Mouse (Mus musculus) MN1 (cell line): ENCODE data around the gene Sel1l3.
A peak's percentile ranks its signal among the peaks of the same experiment; 100 is the strongest.

ENCODE experiments used
- DNase-seq: peaks from one replicate; pipeline ENCODE4 v3.0.0-alpha.2; 2016; ENCODE audit warnings: low spot score

The Sel1l3 gene

DNA sequence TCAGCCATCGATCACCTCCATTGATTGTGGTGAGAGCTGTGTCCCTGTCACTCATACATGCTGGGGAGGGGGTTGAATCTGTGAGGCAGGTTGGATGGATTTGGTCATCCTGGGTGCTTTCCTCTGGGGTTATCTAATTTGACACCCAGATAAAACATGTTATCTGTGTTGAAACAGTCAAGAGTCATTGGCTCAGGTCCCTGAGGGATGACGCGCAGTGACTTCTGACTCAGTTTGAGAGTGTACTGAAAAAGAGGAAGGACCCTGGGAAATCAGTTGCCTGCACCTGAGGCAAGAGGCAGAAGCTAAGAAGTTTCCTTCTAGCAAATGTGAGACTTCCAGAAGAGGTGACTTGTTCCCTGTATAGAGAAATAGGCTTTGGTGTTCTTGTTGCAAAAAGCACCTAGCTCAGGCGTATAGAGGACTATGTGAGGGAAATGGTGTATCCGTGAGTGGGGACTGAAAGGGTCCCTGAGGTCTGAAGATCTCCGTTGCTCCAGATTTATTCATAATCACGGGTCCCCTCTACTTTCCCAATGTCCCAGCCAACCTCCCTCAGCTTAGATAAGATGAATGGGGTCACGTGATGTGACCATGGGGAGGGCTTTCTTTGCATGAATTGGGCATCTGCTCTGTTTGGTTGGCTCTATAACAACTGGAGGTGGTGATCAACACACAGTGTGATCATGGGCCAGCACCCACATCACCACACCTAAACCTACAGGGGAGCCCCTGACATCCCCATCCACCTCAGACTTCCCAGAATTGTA, 73.4 kb downstream of the Sel1l3 start:
- no peak for DNase-seq

DNA sequence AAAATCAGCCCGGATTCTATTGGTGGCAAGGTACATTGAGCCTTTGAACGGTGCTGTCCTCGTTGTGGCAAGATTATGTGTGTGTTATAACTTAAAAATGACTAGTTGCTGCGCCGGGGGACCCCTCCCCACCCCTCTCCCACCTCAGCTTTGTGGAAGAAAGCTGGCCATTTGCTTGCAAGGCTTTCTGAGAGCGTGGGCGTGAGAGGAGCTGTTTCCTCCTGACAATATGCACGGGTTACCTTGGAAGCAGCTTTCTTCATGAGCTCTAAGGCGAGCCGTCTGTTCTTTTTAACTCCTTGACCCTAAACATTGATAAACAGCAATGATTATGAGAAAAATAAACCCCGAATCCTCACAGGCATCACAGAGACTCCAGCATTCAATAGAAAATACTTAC, 74.2 kb downstream of the Sel1l3 start:
- DNase-seq = no peak

DNA sequence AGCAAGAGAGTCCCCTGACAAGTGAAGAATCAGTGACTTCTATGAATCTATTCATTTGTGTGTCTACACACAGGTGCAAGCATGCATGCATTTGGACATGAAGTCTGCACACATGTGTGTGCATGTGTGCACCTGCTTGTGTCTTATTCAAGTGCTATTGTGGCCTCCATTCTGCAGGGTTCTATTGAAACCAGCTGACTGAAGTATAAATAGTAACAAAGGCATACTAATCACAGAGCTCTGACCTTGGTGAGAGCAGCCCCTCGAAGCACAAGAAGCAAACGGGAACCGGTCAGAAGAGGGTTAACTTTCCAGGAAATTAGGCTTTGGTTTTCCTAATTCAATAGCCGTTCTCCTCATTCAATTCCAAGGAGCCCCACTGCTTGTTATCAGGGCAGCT, 74.6 kb downstream of the Sel1l3 start:
- no peak for DNase-seq

DNA sequence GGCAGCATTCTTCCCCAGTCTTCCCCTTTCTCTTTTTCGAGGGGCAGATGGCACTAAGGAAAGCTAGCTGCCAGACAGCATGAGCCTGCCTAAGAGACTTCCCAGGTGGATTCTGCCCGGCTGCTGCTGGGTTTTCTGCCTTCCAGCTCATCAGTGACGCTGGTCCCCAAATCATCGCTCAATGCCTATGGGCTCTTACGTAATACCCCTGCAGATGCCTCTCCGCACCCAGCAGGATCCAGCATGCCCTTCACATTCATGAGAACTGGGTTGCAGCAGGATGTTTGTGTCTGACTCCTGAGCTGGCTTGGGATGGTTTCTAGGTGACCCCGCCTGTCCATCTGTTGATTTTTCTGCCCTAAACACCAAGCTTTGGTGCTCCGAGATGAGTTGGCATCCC, 75.7 kb downstream of the Sel1l3 start:
- DNase-seq = no peak

DNA sequence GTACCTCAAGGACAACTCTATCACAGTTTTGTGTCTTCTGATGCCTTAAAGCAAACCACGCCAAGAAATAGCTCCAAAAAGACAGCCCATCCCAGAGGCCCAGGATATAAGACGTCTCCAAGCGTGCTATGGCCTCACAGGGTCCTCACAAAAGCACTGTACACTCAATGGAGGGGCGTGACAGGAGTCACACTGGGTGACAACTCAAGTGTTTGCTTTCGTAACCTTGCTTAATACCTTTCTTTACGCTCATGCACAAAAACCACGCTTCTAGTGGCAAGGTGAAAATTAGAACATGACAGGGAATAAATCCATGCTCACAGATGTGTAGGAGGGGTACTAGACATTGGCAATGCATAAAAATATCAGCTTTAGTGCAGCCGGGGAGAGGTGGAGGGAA, 77.7 kb downstream of the Sel1l3 start:
- no peak for DNase-seq

DNA sequence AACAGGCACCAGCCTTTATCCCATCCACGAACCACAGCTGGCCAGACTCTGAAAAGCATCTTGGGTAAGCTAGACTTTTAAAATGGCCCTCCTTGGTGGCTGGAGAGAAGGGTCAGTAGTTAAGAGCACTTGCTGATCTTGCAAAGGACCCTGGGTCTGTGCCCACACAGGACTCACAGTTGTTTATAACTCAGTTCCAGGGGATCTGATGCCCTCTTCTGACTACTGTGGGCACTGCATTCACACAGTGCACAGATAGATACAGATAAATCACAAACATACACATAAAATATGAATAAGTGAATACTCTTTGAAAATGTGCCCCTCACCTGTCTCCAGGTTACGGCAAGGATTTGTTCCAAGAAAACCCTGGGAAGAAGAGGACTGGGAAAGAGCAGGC, 79.7 kb downstream of the Sel1l3 start:
- no peak for DNase-seq

DNA sequence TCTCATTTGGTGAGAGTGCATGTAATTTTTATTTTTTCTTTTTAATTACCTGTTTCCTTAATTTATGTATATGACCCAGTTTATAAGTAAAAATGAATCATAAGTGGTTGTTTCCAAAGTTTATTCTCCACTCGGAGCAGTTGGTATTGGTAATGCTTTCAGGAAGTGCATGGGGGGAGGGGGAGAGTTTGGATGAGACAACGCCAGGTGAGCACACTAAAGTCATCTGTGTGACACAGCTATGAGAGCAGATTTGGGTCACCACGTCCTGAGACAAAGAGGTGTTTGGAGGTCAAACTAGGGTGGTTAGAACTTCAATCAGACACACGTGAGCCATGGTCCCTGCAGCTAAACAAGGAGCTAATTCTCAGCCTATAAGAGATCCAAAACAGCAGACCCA, 89.0 kb downstream of the Sel1l3 start:
- no peak for DNase-seq

DNA sequence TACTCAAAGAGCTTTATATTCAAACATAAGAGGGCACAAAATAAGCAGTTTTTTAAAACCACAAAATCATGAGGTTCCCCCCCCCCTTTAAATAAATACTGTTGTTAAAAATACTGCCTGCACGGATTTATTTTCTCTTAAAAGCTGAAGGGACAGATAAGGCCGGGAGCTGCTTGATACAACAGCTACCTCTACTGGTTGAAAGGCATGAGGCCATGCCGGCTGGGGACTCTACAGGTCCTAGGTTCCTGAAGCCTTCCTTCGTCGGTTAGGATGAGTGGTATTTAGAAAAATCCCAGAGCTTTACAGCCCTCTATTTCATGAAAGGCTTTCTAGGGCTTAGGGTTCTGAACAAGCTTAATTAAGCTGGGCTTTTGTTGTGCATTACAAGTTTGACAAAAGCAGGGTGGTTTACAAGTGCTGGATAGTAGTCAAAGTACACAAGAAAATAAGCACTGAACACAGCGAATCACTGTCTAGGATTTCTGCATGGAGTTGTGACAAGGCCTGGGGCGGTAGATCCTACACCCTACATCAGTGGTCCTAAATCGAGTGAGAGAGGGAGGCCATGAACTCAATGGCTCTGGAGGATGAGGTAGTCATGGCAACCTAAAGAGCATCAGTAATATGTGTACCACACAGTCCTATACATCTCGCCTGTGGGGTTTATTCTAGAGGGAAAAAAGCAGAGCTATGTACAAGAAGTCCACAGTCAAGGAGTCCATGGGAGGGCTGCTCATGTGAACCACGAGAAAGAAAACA, 90.0 kb downstream of the Sel1l3 start:
- peak; percentile 26 for DNase-seq

DNA sequence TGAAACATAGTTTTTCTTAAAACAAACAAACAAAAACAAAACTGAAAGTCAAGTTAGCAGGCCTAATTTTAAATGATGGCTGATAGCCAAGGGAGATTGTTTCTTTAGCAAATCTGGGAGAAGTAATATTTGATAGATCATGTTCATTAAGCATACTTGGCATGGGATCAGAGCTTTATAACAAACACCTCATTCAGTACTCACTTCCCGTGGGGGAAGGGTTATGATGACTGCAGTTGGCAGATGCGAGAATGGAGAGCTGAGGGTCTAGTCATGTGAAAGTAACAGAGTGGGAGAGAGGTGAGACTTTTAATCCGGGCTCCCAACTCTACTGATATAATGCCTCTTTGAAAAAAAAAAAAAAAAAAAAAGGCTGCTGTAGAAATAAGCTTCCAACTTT, 94.0 kb downstream of the Sel1l3 start:
- no peak for DNase-seq

DNA sequence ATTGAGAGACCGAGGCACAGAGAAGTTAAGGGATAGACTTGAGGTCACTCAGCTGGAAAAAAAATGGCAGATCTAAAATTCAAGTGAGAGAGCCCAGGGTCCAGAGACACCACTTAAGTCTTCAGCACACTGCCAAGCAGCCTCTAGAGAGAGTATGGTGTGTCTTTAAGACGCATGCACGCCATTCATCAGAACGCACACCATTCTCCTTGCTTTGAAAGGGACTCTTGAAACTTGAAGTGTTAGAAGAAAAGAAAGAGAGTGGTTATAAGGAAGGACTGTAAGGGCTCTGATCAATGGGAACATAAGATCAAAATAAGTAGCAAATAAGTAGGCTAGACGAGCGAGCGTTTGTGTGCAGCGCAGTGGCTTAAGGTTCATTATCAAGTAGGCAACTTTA, 95.5 kb downstream of the Sel1l3 start:
- DNase-seq = no peak

DNA sequence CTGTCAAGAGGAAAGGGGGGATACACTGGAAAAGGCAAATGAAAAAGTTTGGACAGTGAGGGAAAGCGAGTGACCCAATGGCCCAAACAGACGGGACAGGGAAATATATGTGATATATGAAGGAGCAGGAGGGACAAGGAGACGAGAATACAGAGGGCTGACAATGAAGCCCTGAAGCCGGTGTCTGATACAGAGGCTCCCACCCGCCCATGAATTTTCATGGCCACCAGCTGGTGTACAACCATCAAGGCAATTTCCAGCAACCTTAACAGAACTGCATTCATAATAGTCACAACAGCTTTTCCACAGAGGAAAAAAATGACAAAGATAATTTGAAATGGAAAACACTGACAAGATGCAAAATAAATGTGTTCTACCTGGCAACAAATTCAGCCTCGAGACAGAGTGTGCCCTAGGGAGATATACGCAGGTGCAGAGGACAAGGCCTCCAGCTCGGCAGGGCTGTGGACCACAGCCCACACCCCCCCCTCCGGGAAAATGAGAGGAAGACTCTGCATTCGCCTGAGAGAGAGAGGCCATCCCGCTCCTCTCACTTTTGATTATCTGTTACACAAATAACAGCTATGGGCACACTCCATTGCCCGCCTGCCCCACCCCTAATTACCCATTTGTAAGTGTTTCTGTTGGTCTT, 99.0 kb downstream of the Sel1l3 start:
- no peak for DNase-seq

DNA sequence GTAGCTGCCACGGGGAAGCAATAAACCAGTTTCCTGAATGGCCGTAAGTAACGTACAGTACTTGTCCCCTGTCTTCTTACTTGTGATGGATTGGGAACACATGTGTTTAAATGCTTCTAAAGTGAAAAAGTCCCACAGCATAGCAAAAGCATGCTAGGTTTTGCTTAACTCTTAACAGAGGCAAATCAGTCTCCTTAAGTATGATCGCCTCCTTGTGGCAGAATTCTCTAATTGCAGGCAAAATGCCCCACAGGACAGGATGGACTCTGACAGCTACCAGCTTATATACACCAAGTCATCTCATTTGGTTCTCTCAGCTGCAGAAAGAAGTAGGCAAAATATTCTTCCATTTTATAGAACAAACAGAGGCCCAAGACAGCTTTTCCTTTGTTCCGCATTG, 100.8 kb downstream of the Sel1l3 start:
- DNase-seq = no peak

DNA sequence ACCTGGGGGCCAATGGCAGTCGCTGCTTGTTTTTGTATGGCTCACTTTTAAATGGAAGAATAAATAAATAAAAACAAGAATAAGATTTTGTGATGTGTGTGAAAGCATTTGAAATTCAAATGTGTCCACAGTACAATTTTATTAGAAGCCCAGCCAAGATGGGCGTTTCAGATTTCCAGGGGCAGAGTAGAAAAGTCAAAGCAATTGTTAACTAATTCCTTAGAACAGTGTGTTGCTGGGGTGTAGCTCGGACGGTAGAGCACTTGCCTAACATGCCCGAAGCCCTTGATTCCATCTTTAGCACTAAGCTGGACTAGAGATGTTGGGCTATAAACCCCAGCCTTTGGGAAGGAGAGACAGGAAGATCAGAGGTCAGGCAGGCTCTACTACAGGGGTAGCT, 102.7 kb downstream of the Sel1l3 start:
- no peak for DNase-seq

DNA sequence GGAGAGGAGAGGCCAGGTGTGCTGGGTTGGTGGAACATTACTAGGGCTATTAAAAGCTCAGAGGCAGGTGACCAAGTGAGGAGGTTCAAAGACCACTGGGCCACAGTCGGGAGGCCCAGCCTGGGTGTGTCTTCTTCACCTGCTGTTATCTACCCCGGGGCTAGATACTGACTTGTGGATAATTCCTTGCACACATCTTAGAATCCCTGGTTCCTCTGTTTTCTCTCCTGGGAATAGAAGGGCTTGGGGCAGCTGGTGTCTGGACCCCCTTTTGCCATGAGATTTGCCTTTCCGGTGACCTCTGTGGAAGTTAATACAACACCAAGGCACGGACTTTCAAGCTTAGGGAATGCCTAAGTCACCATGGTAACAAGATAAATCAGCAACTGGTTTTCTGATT, 103.5 kb downstream of the Sel1l3 start:
- no peak for DNase-seq

DNA sequence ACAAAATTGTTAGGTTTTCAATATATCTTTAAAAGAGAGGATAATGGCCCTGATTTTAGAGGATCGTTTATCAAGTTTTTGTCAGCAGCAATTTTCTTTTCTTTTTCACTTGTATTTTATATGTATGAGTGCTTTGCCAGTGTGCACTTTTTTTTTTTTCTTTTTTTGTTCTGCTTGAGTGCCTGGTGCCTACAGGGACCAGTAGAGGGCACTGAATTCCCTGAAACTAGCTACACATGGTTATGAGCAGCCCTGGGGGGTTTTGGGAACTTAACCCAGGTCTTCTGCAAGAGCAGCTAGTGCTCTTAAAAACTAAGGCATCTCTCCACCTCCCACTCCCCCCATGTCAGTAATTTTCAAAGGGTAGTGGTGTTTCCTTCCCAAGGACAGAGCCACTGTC, 105.1 kb downstream of the Sel1l3 start:
- DNase-seq = no peak

DNA sequence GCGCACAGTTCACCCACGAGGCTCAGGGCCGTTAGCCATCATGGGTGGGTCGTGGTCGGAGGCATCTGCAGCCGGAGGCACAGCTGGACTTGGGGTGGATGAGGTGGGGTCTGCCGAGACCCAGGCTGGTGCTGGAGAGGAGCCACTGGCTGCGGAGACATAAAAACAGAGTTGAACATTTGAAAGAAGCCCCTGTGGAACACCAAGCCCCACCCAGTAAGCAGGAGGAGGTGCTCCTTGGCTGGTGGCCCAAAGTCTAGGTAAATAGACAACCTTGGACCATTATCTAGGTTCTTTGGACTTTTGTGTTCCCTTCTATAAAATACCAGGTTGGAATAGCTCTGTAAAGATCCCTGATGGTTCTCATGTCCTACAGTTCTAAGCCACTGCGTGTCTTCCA, 105.7 kb downstream of the Sel1l3 start:
- no peak for DNase-seq

DNA sequence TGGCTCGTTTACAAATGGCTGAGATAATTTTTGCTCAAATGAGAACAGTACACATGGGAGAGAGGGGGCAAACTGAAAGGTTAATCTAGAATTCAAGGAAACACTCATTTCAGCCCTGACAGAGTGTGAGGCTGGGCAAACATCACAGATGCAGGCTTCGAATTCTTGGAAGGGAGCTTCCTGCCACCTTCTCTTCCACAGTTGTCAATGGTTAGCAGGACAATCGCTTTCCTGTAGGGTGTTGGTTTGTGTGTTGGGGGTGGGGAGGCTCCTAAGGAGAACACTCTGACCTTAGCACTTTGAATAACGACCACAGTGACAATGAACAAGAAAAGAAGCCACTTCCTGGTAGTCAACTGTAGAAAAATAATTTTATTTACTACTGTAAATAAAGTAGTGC, 107.0 kb downstream of the Sel1l3 start:
- no peak for DNase-seq

DNA sequence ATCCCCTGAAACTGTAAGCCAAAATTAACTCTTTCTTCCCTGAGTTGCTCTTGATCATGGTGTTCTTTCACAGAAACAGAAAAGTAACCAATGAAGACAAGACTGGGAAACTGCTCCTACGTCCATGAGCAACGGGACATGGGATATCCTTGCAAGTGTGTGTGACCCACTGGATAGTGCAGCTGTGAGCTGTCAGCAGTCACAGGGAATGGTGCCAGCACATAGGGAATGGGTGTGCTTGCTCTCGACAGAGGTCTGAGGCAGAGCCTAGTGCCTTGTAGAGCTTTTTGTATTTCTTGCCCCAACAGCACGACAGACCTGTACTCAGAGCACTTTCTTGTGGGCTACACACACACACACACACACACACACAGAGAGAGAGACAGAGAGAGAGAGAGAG, 107.6 kb downstream of the Sel1l3 start:
- DNase-seq = no peak

DNA sequence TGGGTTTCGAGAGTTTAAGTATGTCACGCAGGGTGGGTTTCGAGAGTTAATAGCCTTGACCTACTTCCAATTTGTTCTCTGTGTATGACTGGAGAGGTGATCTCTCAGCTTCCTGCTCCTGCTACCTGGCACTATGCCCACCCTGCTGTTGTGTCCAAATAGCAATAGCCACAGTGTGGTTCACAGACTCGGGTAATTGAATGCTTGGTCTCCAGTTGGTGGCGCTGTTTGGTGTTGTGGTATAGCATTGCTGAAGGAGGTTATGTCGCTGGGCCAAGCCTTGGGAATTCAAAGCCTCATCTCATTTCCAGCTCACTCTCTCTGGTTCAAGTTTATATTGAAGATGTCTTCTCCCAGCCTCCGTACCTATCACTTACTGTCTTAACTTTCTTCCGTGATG, 108.0 kb downstream of the Sel1l3 start:
- no peak for DNase-seq

DNA sequence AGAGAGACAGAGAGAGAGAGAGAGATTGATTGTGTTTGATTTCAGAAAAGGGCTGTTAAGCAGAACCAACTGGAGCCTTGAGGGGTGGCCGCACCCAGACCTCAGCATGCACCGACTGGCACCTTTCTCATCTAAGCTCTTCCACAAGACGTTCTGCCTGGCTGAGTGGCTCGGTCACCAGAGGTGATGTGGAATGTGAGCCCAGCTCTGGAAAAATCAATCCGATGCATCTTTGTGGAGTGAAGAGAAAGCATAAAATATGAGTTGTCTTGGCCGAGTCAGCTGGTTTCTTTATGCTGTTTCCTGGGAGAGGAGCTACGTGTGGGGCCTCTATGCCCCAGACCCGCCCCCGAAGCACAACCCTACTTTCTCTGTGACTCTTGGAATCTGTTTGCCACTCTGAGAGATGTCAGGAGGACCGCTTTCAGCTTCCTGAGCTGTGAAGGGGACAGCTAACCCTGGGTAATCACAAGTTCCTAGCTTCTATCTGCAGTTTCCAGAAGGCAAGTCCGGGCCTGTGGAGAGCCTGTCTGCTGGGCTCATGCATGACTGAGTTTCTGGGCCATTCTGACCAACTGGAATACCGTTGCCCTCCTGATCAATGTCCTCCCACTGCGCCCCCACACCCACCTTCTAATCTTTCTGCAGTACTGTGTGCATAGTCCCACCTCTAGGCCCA, 109.4 kb downstream of the Sel1l3 start:
- no peak for DNase-seq

DNA sequence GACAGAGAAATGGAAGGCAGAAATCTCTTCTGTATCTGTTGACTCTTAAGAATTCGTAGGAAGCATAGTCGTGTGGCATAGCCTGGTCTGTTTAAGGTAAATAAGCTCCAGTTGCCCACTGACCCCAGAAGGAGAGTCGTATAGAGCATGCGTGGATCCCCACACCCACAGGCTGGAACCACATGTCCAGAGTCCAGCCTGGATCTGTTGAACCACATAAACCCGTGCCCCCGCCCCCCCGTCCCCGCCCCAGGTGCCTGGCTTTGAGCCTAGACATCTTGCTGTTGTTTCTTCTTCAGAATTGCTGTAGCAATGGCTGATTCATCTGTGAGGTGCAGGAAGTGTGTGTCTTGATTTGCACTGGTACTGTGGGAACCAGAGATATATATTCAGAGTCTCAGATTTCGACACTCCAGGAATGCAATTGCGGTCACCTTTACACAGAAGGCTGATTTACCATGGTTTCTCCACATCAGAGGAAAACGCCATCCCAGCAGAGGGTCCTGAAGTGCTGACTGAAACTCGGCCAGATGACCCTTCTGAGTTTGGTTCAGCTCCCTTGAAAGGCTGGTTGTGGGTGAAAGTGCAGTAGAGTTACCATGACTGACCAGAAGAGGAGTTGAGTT, 111.8 kb downstream of the Sel1l3 start:
- DNase-seq = no peak

DNA sequence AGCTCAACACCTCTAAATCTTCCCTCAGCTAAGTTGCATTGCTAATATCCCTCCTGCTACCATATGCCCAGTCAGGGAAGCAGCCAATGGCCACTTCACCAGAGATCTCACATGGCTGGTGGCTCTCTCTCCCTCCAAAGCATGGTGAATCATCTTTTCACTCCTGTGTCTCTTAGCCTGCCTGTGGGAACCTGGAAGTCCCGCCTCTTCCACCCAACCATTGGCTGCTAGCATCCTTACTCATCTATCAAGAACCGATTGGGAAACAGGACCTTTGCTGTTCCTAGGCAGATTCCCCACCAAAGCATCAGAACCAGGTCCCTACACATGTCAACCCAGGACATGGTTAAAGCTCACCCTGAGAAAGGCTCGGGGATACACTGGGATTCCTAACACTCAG, 122.4 kb downstream of the Sel1l3 start:
- no peak for DNase-seq
